Mouse (Mus musculus): Measurements from ENCODE around the gene Gli1.

DNA sequence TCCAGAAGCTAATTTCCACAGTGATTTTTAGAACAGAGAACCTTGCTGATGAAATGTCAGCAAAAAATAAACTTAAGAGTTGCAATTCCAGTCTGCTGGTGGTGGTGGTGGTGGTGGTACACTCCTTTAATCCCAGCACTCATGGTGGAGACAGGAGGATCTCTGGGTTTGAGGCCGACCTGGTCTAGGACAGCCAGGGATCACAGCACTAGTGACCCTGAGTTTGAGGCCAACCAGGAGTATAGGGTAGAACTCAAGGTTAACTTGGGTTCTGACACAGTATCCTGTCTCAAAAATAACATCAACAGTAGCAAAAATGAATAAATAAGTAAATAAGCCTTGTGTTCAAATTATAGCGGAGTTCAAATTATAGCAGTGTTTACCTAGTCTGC lies 40.0 kb upstream of the Gli1 start:
- TF ChIP-seq POLR2A (IDR thresholded peaks at IDR 0.05; ENCODE audit: insufficient read depth, low read depth, low read length) (no peak), CTCF (IDR thresholded peaks at IDR 0.05; ENCODE audit: insufficient read depth, low read depth, low read length) (no peak)
